Mouse (Mus musculus) regulatory T cell (primary cell): Measurements from ENCODE around the gene Aebp1.

Source experiments
- in situ Hi-C: fragments of 300-600 bp; cut with MboI, MseI; formaldehyde crosslinking; loops from one replicate; pipeline ENCODE4 v1.15.1; 2025; ENCODE audit warnings: high pct_unique_total_duplicates

The Aebp1 gene

GRCm38 (mm10) chr11:5861678-5862393, at the start of gene Aebp1:
TSS of gene Aebp1 (plus strand) at chr11:5861947.
- in situ Hi-C loops, result no loop called here

GRCm38 (mm10) chr11:5813381-5813780, 48.4 kb upstream of the Aebp1 start:
- in situ Hi-C loops, result no loop called here

DNA sequence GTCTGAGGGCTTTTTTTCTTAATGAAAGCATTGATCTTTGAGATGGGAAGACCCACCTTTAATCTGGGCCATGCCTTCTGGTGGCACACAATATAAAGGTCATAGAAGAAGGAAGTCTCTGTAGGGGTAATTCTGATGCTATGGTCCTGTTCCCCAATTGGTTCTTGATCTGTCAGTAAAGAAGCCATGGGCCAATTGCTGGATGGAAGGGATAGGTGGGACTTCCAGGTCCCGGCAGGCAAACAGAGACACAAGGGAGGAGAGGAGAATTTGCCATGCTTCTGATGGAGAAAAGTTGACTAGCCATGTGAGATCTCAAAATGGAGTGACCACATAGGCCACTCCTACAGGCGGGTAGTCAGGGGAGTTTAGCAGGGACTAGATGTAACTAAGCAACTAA, 42.5 kb upstream of the Aebp1 start:
- in situ Hi-C loops, result no loop called here

DNA sequence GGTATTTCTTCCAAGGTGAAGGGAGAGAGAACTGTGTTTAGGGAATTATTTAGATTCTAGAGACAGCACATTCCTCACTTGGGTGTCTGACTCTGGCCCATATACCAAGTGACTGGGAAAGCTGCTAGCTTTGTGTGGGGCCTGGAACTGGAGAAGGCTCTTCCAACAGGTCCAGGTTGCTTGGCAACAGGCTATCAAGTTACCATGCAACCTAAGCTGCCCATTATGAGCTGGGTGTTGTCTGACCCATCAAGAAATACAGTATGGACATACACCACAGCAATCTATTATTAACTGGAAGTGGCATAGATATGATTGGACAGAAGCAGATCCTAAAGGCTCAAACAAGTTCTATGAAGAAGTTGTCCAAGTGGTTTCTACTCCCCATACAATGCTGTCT, 36.3 kb upstream of the Aebp1 start:
- in situ Hi-C loops, result loop anchor here (5.0 kb wide), 1 partner anchor 38 kb away; the partner anchor contains the start of gene Dbnl

DNA sequence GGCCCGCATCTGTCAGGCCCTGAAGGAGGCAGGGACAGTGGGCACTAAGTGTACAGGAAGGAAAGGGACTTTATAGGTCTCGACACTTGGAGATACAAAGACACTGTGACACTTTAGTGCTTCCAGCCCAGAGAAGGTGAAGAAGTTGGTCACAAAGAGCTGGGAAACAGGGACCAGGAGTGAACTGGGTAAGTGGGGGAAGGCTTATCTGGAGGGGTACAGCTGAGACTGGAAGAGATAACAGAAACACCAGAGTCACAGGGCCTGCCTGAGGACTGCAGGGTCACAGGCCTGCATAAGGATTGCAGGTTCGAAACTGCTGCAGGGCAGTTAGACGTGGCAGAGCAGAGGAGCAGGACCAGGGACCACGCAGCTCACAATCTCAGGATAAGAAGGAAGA, 33.8 kb upstream of the Aebp1 start:
- in situ Hi-C loops, result loop anchor here (5.0 kb wide), 1 partner anchor 41 kb away; the partner anchor contains the start of gene Dbnl

- in situ Hi-C loops, result loop anchor here (5.0 kb wide), 1 partner anchor 41 kb away; the partner anchor contains the start of gene Dbnl
Measured at GRCm38 (mm10) chr11:5828509-5829191, 33.1 kb upstream of the Aebp1 start.

GRCm38 (mm10) chr11:5829327-5829726, 32.4 kb upstream of the Aebp1 start:
- in situ Hi-C loops, result loop anchor here (5.0 kb wide), 1 partner anchor 42 kb away; the partner anchor contains the start of gene Dbnl

DNA sequence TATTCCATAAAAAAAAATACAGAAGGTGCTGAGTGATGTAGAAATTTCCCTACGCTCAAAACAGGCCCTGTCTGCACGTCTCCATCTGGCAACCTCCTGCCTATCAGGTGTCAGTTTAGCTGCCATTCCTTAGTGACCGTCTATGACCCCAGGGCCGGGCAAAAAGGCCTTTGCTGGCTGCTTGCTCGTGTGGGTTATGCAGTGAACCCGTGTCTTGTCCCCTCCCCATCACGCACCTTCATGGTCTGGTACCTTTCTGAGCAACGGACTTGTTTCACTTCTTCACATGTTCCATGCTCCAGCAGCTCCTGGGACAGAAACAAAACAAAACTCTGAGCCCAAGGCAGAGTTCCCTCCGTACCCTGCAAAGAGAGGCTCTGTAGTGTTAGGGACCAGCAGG, 27.2 kb upstream of the Aebp1 start:
- in situ Hi-C loops, result no loop called here

- in situ Hi-C loops, result no loop called here
Measured at GRCm38 (mm10) chr11:5835057-5835456, 26.7 kb upstream of the Aebp1 start.

DNA sequence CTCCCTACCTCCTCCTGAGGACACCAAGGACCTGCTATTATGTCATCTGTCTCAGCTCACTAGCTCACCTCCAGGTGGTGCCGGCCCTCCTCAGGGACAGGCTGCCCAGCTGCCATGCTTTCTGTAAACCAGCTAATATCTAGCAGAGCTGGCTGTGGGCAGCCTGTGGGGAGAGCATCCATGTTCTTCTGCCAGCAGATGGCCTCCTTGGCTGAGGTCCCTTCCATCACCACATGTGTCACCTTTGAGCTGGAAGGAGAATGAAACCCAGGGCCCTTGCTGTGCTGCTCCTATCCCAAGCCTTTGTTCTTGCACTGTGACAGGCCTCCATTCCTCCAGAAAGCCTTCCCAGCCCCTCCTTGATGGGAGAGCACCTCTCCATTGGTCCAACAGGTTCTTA, 25.6 kb upstream of the Aebp1 start:
- in situ Hi-C loops, result no loop called here

DNA sequence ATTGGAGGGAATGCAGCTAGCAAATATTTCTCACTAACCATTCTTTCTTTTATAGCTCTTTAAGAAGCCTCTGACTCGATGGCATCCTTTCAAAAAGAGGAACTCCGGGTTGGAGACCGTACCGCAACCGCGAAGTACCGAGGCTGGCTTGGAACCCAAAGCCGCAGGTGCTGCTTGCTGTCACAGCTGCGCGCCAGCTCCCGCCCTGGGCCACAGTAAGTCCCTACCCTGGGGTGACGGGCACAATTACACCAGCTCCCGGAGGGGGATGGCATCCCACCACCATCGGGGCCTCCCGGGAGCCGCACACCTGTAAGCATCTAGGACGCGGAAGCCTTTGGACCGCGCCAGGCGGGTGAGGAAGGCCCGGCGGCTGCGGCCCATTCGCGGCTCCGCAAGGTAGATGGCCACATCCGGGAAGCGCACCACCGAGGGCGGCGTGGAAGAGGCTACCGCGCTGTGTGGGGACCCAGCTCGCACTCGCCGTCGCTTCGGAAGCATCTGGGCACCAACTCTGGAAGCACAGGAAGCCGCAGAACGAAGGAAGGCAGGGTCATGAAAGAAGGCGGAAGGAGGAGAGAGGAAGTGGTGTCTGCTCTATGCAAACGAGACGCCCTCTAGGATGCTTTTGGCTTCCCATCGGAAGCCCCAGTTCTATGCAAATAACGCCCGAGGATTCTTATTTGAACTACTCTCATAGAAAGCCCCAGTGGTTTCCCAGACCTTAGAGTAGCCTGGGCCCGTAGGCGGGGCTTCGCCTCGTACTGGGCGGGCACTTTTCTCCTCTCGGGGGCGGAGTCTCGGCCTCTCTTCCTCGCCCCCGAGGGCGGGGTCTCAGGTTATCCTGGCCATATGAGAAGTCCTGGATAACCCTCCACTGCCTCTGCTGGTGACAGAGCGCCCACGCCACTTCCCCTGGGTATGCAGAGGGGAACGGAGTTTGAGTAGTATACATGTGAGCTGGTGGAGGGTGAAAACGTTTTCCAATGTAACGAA, 24.2 kb upstream of the Aebp1 start, which contains the start of gene Polm:
TSS of gene Polm (minus strand) at position 766 of the 996 bp plus-strand sequence.
- in situ Hi-C loops, result no loop called here

GRCm38 (mm10) chr11:5840346-5840745, 21.4 kb upstream of the Aebp1 start:
- in situ Hi-C loops, result no loop called here

GRCm38 (mm10) chr11:5841751-5842150, 20.0 kb upstream of the Aebp1 start:
- in situ Hi-C loops, result no loop called here

DNA sequence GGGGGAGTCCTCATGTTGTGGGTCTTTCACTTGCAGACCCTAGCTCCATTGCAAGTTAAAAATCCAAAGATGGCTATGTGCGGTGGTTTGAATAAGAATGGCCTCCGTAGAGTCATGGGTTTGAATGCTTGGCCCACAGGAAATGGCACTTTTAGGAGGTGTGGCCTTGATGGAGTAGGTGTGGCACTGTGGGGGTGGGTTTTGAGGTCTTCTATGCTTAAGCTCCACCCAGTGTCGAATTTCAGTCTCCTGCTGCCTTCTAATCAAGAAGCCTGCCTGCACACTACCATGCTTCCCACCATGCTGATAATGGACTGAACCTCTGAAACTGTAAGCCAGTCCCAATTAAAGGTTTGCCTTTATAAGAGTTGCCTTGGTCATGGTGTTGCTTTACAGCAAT, 18.6 kb upstream of the Aebp1 start:
- in situ Hi-C loops, result no loop called here

- in situ Hi-C loops, result no loop called here
Measured at GRCm38 (mm10) chr11:5846639-5847345, 15.0 kb upstream of the Aebp1 start.

- in situ Hi-C loops, result no loop called here
Measured at GRCm38 (mm10) chr11:5848741-5849140, 13.0 kb upstream of the Aebp1 start.

DNA sequence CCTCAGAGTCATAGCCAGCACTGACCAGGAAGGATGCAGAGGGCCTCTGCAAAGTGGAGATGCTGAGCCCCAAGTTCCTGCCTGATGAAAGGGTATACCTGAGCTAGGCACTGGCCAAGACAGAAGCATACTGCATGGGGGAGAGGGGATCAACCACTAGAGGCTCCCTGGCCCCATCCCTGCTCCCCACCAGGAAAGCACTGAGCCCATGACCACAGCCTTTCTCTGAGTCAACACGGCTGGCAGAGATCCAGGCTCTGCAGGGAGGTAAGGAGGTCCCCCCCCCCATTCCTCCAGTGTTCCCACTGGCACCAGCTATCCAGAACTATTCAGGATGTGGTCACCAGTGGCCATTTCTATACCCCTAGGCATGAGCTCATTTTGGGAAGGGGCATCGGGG, 12.4 kb upstream of the Aebp1 start:
- in situ Hi-C loops, result no loop called here

DNA sequence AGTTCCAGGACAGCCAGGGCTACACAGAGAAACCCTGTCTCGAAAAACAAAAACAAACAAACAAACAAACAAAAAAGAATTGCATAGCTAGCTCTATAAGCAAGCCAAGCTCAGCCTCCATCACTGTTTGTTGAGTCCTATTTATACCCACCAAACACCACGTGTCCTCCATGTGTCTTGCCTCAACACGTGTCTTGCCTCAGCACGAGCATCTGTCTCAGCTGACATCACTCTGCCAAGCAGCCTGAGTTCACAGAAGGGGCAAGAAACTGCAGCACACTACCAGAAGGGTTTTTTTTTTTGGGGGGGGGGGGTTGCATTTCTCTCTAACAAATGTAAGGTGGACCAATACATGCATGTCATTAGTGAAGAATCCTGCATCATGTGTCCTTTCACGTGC, 11.3 kb upstream of the Aebp1 start:
- in situ Hi-C loops, result no loop called here

DNA sequence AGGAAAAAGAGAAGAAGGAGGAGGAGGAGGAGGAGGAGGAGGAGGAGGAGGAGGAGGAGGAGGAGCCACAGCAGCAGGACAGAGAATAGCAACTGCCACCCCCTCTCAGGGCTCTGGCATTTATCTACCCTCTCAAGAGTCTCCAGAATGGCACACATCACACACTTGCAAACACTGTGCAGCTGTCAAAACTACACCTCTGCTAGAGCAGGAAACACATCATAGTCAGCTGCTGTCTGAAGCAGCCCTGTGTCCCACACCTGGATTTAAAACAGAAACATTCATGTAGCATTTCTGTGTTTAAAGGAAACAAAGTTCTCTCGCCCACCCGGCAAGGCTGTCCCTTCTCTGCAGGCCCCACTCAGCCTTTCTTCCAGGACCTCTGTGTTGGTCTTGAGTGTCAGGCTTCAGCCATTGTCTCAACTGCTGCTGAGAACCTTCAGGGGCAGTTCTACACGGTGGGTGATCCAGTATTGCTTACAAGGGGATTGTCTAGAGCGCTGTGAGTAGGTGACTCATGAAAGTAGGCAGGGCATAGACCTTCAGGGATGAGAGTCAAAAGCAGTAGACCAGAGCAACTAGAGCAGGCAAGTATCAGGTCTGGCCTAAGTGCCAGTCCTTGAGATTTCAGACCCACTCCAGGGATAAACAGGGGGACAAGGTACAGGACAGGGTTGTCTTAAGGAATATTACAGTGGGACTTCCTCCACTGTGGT, 10.6 kb upstream of the Aebp1 start:
- in situ Hi-C loops, result no loop called here

- in situ Hi-C loops, result no loop called here
Measured at GRCm38 (mm10) chr11:5852314-5852713, 9.4 kb upstream of the Aebp1 start.
